Mouse (Mus musculus): ENCODE results near the gene Jak1. TPM values are rescaled to one million over a fixed set of nuclear protein-coding genes. Genes with fewer than 3 reads are reported as not detected.
A peak's percentile ranks its signal among the peaks of the same experiment; 100 is the strongest.

The Jak1 gene
- total RNA-seq (2021), result 100 to 1,000 TPM; 117 to 120 TPM
- long read RNA-seq, experiment 1, full-length matches to known transcripts, result 54 of 94 reads
- long read RNA-seq, experiment 1, partial matches to known transcripts, result 27 of 94 reads
- long read RNA-seq, experiment 1, other reads (novel, unspliced or antisense), result 13 of 94 reads
- long read RNA-seq, experiment 2, full-length matches to known transcripts, result 37 of 68 reads
- long read RNA-seq, experiment 2, partial matches to known transcripts, result 18 of 68 reads
- long read RNA-seq, experiment 2, other reads (novel, unspliced or antisense), result 13 of 68 reads

DNA sequence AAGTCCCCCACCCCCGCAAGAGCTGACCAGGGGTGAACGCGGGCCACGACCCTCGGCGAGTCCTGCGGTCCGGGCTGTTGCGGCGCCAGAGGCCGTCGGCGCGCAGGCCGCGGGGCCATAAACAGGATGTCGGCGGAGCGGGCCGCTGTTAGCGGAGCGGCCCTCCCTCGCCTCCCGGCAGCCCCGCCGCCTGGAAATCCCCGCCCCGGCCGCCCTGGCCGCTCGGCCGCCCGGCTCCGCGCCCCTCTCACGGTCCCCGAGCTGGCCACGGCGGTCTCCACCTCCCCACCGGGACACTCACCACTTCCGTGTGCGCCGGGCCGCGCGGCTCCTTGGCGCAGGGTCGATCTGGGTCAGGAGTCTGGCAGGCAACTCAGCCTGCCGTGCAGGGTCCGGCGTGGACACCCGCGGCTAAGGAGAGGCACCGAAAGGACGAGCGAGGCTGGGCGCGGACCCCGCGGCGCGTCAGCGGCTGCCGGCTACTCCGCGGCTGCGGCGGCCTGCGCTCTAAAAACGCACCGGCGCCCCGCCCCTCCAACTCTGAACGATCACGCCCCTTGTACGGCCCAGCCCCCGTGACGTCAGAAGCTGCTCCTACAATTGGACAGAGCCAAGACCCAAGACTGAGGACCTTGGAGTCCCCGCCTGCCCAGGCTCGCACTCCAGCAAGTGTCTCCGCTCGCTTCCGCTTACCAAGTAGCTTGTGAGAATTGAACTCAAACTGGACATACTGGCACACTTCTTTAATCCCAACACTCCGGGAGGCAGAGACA lies at the start of gene Jak1:
Jak1 (minus strand) TSS at position 542 of the 773 bp plus-strand sequence.
- intact Hi-C loops (cut with DNase I), result loop anchor here (5.0 kb wide), 1 partner anchor 68 kb away; no protein-coding TSS in a partner anchor
- DNase-seq (ENCODE audit: low spot score in 2 of 2), result peak; percentile 95 to 96

GRCm38 (mm10) chr4:101312055-101312454 lies 47.0 kb upstream of the Jak1 start:
- intact Hi-C loops (cut with DNase I), result no loop called here
- DNase-seq (ENCODE audit: low spot score in 2 of 2), result no peak

- DNase-seq (ENCODE audit: low spot score in 2 of 2), result no peak
- intact Hi-C loops (cut with DNase I), result no loop called here
Measured at GRCm38 (mm10) chr4:101308166-101308565, 43.1 kb upstream of the Jak1 start.

DNA sequence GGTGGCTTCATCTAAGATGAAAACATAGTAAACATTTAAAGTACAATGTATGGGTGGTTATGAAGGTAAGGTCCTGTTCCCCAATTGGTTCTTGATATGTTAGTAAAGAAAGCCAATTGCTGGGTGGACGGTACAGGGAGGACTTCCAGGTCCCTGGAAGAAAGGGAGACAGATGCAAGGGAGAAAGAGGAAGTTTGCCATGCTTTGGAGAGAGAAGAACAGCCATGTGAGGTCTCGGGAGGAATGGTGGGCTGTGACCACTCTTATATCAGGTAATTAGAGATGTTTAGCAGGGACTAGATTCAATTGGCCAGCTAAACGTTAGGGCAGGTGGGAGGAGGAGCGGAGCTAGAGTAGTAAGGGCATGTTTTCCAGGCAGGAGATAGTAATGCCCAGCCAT lies 42.2 kb upstream of the Jak1 start:
- intact Hi-C loops (cut with DNase I), result no loop called here
- DNase-seq (ENCODE audit: low spot score in 2 of 2), result no peak

DNA sequence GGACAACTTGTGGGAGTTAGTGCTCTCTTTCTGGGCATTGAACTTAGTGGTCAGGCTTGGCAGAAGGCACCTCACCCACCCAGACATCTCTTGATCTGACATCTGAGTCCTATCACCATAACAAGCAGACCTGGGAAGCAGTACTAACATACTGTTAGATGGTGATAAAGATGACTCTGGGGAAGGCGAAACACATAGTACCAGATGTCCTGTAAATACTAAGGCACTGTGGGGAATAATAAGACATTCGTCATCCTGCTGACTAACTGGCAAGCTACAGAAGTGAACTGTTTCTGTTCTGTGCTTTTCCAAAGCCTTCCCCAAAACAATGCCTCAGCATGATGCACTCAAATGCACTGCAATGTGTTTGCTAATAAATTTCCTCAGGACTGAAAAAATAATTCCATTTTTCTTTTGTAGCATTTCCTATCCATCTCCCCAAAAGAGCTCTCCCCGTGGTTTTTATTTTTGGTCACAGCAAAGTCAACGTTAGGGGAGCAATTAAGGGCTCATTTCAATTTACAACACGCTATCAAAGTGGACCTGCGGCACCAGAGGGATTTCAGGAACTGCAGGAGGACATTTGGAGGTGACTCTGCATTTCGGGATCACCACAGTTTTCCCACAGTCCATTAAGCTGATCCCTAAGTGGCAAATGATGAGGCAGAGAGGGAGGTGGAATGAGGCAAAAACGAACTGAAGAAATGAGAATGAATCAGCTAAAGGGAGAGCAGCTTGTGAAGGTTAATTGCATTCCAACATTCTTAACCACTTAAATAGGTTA lies 41.2 kb upstream of the Jak1 start:
- DNase-seq (ENCODE audit: low spot score in 2 of 2), result peak in 1 of 2 experiments; percentile 25
- intact Hi-C loops (cut with DNase I), result no loop called here

- intact Hi-C loops (cut with DNase I), result no loop called here
- DNase-seq (ENCODE audit: low spot score in 2 of 2), result no peak
Measured at GRCm38 (mm10) chr4:101305126-101305525, 40.0 kb upstream of the Jak1 start.

DNA sequence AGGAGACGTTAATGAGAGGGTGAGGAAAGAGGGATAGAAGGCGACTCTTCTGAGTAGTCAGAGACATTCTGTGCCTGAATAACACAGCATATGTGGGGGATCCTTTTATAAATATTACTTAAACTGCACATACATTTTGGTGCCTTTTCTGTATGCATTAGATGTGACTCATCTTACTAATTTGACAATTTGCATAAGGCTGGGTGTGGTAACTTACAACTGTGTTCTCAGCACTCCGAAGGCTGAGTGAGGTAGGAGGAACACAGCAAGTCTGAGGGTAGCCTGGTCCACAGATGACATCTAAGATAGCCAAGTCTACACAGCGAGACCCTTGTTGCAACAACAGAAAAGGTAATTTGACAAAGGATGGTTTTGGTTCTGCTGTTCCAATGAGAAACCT lies 39.0 kb upstream of the Jak1 start:
- DNase-seq (ENCODE audit: low spot score in 2 of 2), result no peak
- intact Hi-C loops (cut with DNase I), result no loop called here

- intact Hi-C loops (cut with DNase I), result no loop called here
- no peak for DNase-seq (ENCODE audit: low spot score in 2 of 2)
Measured at GRCm38 (mm10) chr4:101300392-101300910, 35.4 kb upstream of the Jak1 start.

GRCm38 (mm10) chr4:101298311-101298990 lies 33.4 kb upstream of the Jak1 start:
- intact Hi-C loops (cut with DNase I), result no loop called here
- DNase-seq (ENCODE audit: low spot score in 2 of 2), result no peak

DNA sequence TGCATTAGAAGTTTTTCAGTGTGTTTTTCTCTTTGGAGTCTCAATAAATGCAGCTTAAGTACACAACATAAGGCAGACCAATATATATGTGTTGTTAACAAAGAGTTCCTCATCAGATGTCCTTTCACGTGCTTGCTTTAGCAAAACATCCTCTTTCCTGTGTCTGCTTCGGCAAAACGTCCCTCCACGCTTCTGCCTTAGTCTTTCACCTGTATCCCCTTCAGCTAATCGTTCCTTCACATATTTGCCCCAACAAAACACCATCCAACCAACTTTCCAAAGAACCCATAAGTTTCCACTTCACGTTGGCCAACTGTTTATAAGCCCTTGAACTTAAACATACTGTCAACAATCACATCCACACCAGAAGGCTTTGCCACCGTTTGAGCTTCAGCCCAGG lies 31.8 kb upstream of the Jak1 start:
- DNase-seq (ENCODE audit: low spot score in 2 of 2), result no peak
- intact Hi-C loops (cut with DNase I), result no loop called here

GRCm38 (mm10) chr4:101295788-101296187 lies 30.7 kb upstream of the Jak1 start:
- no peak for DNase-seq (ENCODE audit: low spot score in 2 of 2)
- intact Hi-C loops (cut with DNase I), result no loop called here

DNA sequence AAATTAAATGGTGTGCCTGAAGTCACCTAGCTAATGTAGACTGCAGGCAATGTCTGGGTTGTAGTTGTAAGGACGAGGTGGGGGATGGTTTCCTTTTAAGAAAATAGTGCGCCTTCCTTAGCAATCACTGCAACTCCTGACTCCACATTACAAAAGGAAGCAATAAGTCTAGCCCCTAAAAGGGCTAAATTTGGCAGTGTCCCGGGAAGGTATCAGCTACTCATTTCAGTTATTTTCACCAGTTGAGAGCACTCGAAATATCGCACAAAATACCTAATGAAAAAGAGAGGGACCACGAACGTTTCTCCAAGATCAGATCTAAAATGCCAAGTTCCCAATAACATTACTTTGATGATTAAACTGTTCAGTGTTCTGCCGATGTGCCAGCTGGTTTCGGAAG lies 28.6 kb upstream of the Jak1 start:
- intact Hi-C loops (cut with DNase I), result no loop called here
- DNase-seq (ENCODE audit: low spot score in 2 of 2), result no peak

GRCm38 (mm10) chr4:101292736-101293541 lies 27.9 kb upstream of the Jak1 start:
- intact Hi-C loops (cut with DNase I), result no loop called here
- no peak for DNase-seq (ENCODE audit: low spot score in 2 of 2)

DNA sequence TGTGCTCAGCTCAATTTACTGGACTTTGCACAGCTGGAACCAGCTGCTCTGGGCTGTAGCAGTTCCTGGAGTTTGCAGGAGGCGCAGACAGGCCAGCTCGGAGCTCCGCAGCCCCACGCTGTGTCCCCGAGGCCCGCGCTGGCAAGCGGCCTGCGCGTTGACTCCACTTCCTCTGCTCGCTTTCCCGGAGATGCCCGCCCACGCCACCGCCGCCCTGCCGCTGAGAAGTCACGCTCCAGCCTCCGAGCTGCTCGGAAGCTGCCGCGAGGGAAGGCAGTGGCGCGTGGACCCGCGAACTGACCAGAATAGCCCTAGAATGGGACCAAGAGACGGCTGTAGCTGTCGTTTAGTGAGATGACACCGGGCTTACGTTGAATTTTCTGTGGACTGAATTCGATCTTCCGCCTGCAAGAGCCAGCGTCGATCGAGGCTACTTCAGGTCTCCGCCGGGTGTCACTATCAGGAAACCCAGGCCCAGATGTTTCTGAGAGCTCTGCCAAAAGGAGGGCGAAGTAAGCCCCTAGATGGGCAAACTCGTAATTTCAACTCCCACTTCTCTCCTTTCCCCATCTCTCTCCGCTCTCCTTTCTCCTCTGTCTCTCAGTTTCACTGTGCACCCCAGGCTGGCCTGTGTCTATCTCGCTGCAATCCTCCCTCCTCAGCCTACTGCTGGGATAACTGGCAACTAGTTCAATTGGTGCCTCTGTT lies 27.1 kb upstream of the Jak1 start:
- intact Hi-C loops (cut with DNase I), result no loop called here
- peak; percentile 79 to 85 for DNase-seq (ENCODE audit: low spot score in 2 of 2)

DNA sequence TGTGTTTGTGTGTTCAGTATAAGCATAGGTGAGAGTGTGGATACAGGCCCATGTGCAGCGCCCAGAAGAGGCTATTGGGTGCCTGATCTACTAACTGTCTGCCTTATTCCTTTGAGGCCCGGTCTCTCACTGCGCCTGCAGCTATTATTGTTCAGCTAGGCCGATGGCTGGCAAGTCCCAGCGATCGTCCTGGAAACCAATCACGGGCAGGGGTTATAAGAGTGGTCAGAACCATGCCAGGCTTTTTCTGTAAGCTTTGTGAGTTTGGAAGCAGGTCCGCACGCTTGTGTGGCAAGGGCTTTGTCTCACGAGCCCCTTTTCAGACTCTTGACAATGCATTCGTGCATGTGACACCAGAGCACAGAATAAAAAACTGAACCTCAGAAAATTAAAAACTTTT lies 23.2 kb upstream of the Jak1 start:
- intact Hi-C loops (cut with DNase I), result no loop called here
- no peak for DNase-seq (ENCODE audit: low spot score in 2 of 2)

GRCm38 (mm10) chr4:101286562-101286961 lies 21.5 kb upstream of the Jak1 start:
- intact Hi-C loops (cut with DNase I), result no loop called here
- DNase-seq (ENCODE audit: low spot score in 2 of 2), result no peak

DNA sequence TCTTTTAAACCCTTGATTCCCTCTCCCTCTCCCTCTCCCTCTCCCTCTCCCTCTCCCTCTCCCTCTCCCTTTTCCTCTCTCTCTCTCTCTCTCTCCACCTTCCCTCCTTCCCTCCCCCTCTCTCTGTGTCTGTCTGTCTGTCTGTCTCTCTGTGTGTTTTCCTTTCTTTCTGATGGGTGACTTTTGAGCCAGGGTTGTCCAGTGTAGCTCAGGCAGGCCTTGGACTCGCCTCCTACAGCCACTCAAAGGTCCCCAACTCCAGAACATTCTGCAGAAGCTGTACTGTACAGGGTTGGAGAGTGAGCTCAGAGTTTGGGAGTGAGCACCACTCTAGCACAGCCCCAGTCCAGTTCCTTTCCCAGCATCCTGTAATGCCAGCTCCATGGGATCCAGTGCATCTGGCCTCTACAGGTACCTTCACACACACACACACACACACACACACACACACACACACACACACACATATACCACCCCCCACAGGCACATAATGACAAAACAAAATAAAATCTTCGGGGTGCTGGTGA lies 20.9 kb upstream of the Jak1 start:
- DNase-seq (ENCODE audit: low spot score in 2 of 2), result no peak
- intact Hi-C loops (cut with DNase I), result no loop called here

DNA sequence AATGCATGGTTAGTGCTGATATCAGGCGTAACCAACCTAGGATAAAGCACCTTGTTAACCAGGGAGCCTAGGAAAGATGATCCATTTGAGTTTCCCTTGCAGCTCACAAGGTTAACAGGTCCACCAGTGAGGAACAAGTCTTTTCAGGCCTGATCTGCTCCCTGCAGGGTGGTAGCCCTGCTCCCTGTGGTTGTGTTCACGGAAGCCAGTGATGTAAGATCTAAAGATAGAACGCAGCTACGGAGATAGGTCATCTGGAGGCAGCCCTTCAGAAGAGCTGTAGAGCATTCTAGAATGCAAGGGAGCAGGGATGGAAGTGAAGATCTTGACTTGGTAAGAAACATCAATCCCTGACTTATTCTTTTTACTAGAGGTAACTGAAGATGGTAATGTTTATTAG lies 18.9 kb upstream of the Jak1 start:
- intact Hi-C loops (cut with DNase I), result no loop called here
- no peak for DNase-seq (ENCODE audit: low spot score in 2 of 2)

Measured in left cerebral cortex, postnatal 14 days (tissue).